Mouse (Mus musculus): Measurements from ENCODE around the gene Prdm5. TPM values are rescaled to one million over a fixed set of nuclear protein-coding genes. Genes with fewer than 3 reads are reported as not detected.

Gene Prdm5
- polyA plus RNA-seq, 1 experiment from 2014 or later, result 7.2 TPM

GRCm38 (mm10) chr6:65798390-65798789 lies 19.6 kb downstream of the Prdm5 start:
- TF ChIP-seq EP300 (optimal IDR thresholded peaks at IDR 0.05) (no peak), CTCF (IDR thresholded peaks at IDR 0.05; ENCODE audit: low read depth) (no peak)
- WGBS, result 78% methylated on average over 3 of the region's 3 CpGs
- Histone ChIP-seq H3K36me3 (ENCODE audit: control insufficient read depth, insufficient read depth, low read length) (no peaks in the 10 kb centered on the region), H3K4me2 (replicated peaks; ENCODE audit: low read depth) (no peak overlapping the region), H3K4me3 (ENCODE audit: low read depth, low read length) (no peak overlapping the region), H3K4me1 (replicated peaks; ENCODE audit: control insufficient read depth, insufficient read depth) (no peaks in the 10 kb centered on the region), H3K9ac (ENCODE audit: low read length) (no peak overlapping the region), H3K9me3 (ENCODE audit: control insufficient read depth, low read length) (no peaks in the 10 kb centered on the region), H3K27me3 (ENCODE audit: control insufficient read depth, insufficient read depth, low read length) (no peaks in the 10 kb centered on the region), H3K27ac (replicated peaks) (no peak overlapping the region)
- no peak for DNase-seq (ENCODE audit: low spot score)
- ATAC-seq (ENCODE audit: low FRiP score, low TSS enrichment), result no peak

- TF ChIP-seq EP300 (optimal IDR thresholded peaks at IDR 0.05) (no peak), CTCF (IDR thresholded peaks at IDR 0.05; ENCODE audit: low read depth) (no peak)
- Histone ChIP-seq H3K4me2 (replicated peaks; ENCODE audit: low read depth) (no peak overlapping the region), H3K27ac (replicated peaks) (no peak overlapping the region), H3K9ac (ENCODE audit: low read length) (no peak overlapping the region), H3K9me3 (ENCODE audit: control insufficient read depth, low read length) (no peaks in the 10 kb centered on the region), H3K27me3 (ENCODE audit: control insufficient read depth, insufficient read depth, low read length) (no peaks in the 10 kb centered on the region), H3K36me3 (ENCODE audit: control insufficient read depth, insufficient read depth, low read length) (no peaks in the 10 kb centered on the region), H3K4me1 (replicated peaks; ENCODE audit: control insufficient read depth, insufficient read depth) (no peaks in the 10 kb centered on the region), H3K4me3 (ENCODE audit: low read depth, low read length) (no peak overlapping the region)
- DNase-seq (ENCODE audit: low spot score), result no peak
- ATAC-seq (ENCODE audit: low FRiP score, low TSS enrichment), result no peak
- 59% methylated on average over 3 of the region's 3 CpGs for WGBS
Measured at GRCm38 (mm10) chr6:65811685-65812084, 32.9 kb downstream of the Prdm5 start.

- no peak overlapping the region for H3K9ac ChIP-seq (ENCODE audit: low read length)
- WGBS, result 71% methylated on average over 4 of the region's 4 CpGs
- no peak overlapping the region for H3K4me2 ChIP-seq (replicated peaks; ENCODE audit: low read depth)
- DNase-seq (ENCODE audit: low spot score) (no peak), ATAC-seq (ENCODE audit: low FRiP score, low TSS enrichment) (no peak)
- no peak for TF ChIP-seq CTCF (IDR thresholded peaks at IDR 0.05; ENCODE audit: low read depth)
- no peak for TF ChIP-seq EP300 (optimal IDR thresholded peaks at IDR 0.05)
- H3K27me3 ChIP-seq (ENCODE audit: control insufficient read depth, insufficient read depth, low read length), result no peaks in the 10 kb centered on the region
- H3K36me3 ChIP-seq (ENCODE audit: control insufficient read depth, insufficient read depth, low read length), result no peaks in the 10 kb centered on the region
- no peaks in the 10 kb centered on the region for H3K9me3 ChIP-seq (ENCODE audit: control insufficient read depth, low read length)
- no peaks in the 10 kb centered on the region for H3K4me1 ChIP-seq (replicated peaks; ENCODE audit: control insufficient read depth, insufficient read depth)
- H3K4me3 ChIP-seq (ENCODE audit: low read depth, low read length), result no peak overlapping the region
- H3K27ac ChIP-seq (replicated peaks), result no peak overlapping the region
Measured at GRCm38 (mm10) chr6:65818039-65818747, 39.4 kb downstream of the Prdm5 start.

GRCm38 (mm10) chr6:65828656-65829055 lies 49.9 kb downstream of the Prdm5 start:
- TF ChIP-seq EP300 (optimal IDR thresholded peaks at IDR 0.05), result no peak
- no peak for TF ChIP-seq CTCF (IDR thresholded peaks at IDR 0.05; ENCODE audit: low read depth)
- H3K36me3 ChIP-seq (ENCODE audit: control insufficient read depth, insufficient read depth, low read length), result no peaks in the 10 kb centered on the region
- WGBS, result 70% methylated on average over 1 of the region's 1 CpGs
- no peak overlapping the region for H3K27ac ChIP-seq (replicated peaks)
- H3K4me2 ChIP-seq (replicated peaks; ENCODE audit: low read depth), result no peak overlapping the region
- H3K4me3 ChIP-seq (ENCODE audit: low read depth, low read length), result no peak overlapping the region
- H3K27me3 ChIP-seq (ENCODE audit: control insufficient read depth, insufficient read depth, low read length), result no peaks in the 10 kb centered on the region
- no peak for DNase-seq (ENCODE audit: low spot score)
- H3K4me1 ChIP-seq (replicated peaks; ENCODE audit: control insufficient read depth, insufficient read depth), result no peaks in the 10 kb centered on the region
- no peaks in the 10 kb centered on the region for H3K9me3 ChIP-seq (ENCODE audit: control insufficient read depth, low read length)
- H3K9ac ChIP-seq (ENCODE audit: low read length), result no peak overlapping the region
- ATAC-seq (ENCODE audit: low FRiP score, low TSS enrichment), result no peak

GRCm38 (mm10) chr6:65831443-65831842 lies 52.7 kb downstream of the Prdm5 start:
- Histone ChIP-seq H3K4me1 (replicated peaks; ENCODE audit: control insufficient read depth, insufficient read depth) (no peaks in the 10 kb centered on the region), H3K27ac (replicated peaks) (no peak overlapping the region), H3K4me3 (ENCODE audit: low read depth, low read length) (no peak overlapping the region), H3K9ac (ENCODE audit: low read length) (no peak overlapping the region), H3K36me3 (ENCODE audit: control insufficient read depth, insufficient read depth, low read length) (no peaks in the 10 kb centered on the region), H3K9me3 (ENCODE audit: control insufficient read depth, low read length) (no peaks in the 10 kb centered on the region), H3K27me3 (ENCODE audit: control insufficient read depth, insufficient read depth, low read length) (no peaks in the 10 kb centered on the region), H3K4me2 (replicated peaks; ENCODE audit: low read depth) (no peak overlapping the region)
- WGBS, result 85% methylated on average over 5 of the region's 5 CpGs
- ATAC-seq (ENCODE audit: low FRiP score, low TSS enrichment) (no peak), DNase-seq (ENCODE audit: low spot score) (no peak)
- TF ChIP-seq CTCF (IDR thresholded peaks at IDR 0.05; ENCODE audit: low read depth) (no peak), EP300 (optimal IDR thresholded peaks at IDR 0.05) (no peak)

- Histone ChIP-seq H3K27me3 (ENCODE audit: control insufficient read depth, insufficient read depth, low read length) (no peaks in the 10 kb centered on the region), H3K36me3 (ENCODE audit: control insufficient read depth, insufficient read depth, low read length) (no peaks in the 10 kb centered on the region), H3K4me1 (replicated peaks; ENCODE audit: control insufficient read depth, insufficient read depth) (no peaks in the 10 kb centered on the region), H3K4me3 (ENCODE audit: low read depth, low read length) (no peak overlapping the region), H3K27ac (replicated peaks) (no peak overlapping the region), H3K9me3 (ENCODE audit: control insufficient read depth, low read length) (no peaks in the 10 kb centered on the region), H3K4me2 (replicated peaks; ENCODE audit: low read depth) (no peak overlapping the region), H3K9ac (ENCODE audit: low read length) (no peak overlapping the region)
- ATAC-seq (ENCODE audit: low FRiP score, low TSS enrichment), result no peak
- TF ChIP-seq EP300 (optimal IDR thresholded peaks at IDR 0.05) (no peak), CTCF (IDR thresholded peaks at IDR 0.05; ENCODE audit: low read depth) (no peak)
- DNase-seq (ENCODE audit: low spot score), result no peak
- 91% methylated on average over 4 of the region's 4 CpGs for WGBS
Measured at GRCm38 (mm10) chr6:65834013-65834412, 55.2 kb downstream of the Prdm5 start.
